Mouse (Mus musculus) embryonic facial prominence, embryonic 15.5 days (tissue): ENCODE data around the gene Sipa1l1. TPM values are rescaled to one million over a fixed set of nuclear protein-coding genes. Genes with fewer than 3 reads are reported as not detected.

ENCODE experiments used
- ATAC-seq: fragments of 200-750 bp; cut with Nextera tagmentation; 2 replicates; pipeline ENCODE4 v1.8.0; 2017; ENCODE audit warnings: low read depth, moderate TSS enrichment; ENCODE audit not compliant: insufficient number of reproducible peaks, low FRiP score, low TSS enrichment
- H3K27ac ChIP-seq: fragments of 300-500 bp; sonication (generic); replicated peaks from 2 replicates; pipeline ENCODE4 v1.5.1; 2015; ENCODE audit warnings: mild to moderate bottlenecking, inconsistent platforms
- H3K27me3 ChIP-seq: fragments of 300-500 bp; sonication (generic); 2 replicates; pipeline ENCODE4 v1.6.1; 2015; ENCODE audit warnings: inconsistent platforms
- H3K36me3 ChIP-seq: fragments of 300-500 bp; sonication (generic); 2 replicates; pipeline ENCODE4 v1.6.1; 2015; ENCODE audit warnings: mild to moderate bottlenecking, inconsistent platforms
- H3K4me1 ChIP-seq: fragments of 300-500 bp; sonication (generic); 2 replicates; pipeline ENCODE4 v1.6.1; 2015; ENCODE audit warnings: inconsistent platforms
- H3K4me2 ChIP-seq: fragments of 300-500 bp; sonication (generic); replicated peaks from 2 replicates; pipeline ENCODE4 v1.6.1; 2015; ENCODE audit warnings: mild to moderate bottlenecking, inconsistent platforms
- H3K4me3 ChIP-seq: fragments of 300-500 bp; sonication (generic); replicated peaks from 2 replicates; pipeline ENCODE4 v1.5.1; 2015; ENCODE audit warnings: mild to moderate bottlenecking, inconsistent platforms
- H3K9ac ChIP-seq: fragments of 300-500 bp; sonication (generic); 2 replicates; pipeline ENCODE4 v1.6.1; 2015; ENCODE audit warnings: inconsistent platforms
- H3K9me3 ChIP-seq: fragments of 300-500 bp; sonication (generic); replicated peaks from 2 replicates; pipeline ENCODE4 v1.6.1; 2016; ENCODE audit warnings: inconsistent platforms
- WGBS: fragments of 180-500 bp; shearing (Covaris S2); methylation state at CpG from one replicate; pipeline ENCODE4 v1.1.7; 2015; 5-methylcytosine and 5-hydroxymethylcytosine counted together
- polyA plus RNA-seq: library from polyadenylated mRNA; unstranded; fragments of >200 nt; fragmentation: Nextera tagmentation; extraction: Ambion mirVana; gene quantifications from 2 replicates; pipeline ENCODE4 v1.2.1, GENCODE M21; 2015

Sipa1l1 gene
- polyA plus RNA-seq, result 26.7 and 29.8 TPM in 2 replicates

DNA sequence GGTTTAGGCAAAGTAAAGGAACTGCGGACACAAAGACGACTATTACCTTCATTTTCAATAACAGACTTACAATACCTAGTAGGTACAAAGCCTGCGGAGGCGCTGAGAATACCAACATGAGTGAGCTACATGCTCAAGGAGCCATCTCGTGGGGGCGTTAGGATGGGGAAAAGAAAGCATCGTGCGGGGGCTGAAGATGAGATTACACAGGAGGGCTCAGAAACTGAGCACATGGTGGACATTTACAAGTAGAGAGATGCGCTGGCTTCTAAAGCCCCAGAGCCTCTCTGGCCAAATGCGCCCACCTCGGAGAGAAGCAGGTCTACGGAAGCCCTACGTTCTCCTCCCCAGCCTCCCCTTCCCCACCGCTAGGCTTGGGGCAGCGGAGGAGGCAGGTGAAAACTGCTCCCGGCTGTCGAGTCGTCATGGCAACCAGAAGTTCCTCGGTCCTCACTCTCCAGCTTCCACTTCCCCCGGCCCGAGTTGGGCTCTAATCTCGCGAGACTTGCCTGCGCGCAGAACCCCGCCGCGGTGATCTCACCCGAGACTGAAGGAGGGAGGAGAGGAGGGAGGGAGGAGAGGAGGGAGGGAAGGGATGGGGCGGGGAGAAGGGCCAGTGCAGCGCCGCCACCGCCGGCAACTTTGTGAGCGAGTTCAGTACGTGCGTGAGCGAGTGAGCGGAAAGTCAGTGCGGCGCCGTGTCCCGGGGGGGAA lies at the start of gene Sipa1l1:
Gene Sipa1l1, plus strand, starts transcription at position 501 of the 714 bp plus-strand sequence.
- H3K4me2 ChIP-seq, result peak within 1 kb of the TSS; percentile 81
- ATAC-seq, result peak; percentile 92
- H3K9me3 ChIP-seq, result no peaks in the 10 kb centered on the region
- H3K4me3 ChIP-seq, result peak within 1 kb of the TSS; percentile 80
- H3K27ac ChIP-seq, result peak within 1 kb of the TSS; percentile 93
- WGBS, result under 1% methylated on average over 43 of the region's 43 CpGs
- H3K27me3 ChIP-seq, result no peaks in the 10 kb centered on the region
- H3K4me1 ChIP-seq, result peaks cover 17% of the 10 kb centered on the region
- no peaks in the 10 kb centered on the region for H3K36me3 ChIP-seq
- H3K9ac ChIP-seq, result peak within 1 kb of the TSS; percentile 79

DNA sequence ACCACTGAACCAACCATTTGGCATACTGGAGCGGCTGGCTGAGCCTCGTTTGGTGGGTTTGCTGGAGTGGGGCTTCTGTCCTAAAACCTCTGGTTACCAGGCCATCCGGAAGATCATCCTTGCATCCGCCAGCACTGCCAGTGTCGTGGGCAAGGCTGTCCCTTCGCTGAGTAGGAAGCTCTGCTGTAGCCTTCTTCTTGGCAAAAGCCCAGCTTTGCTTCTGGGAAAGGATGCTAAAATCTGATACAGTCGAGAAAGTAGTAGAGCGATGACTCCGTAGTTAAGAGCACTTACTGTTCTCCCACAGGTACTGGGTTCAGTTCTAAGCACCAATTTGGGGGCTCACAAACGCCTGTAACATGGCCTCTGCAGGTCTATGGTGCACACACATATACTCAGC lies 47.2 kb upstream of the Sipa1l1 start:
- H3K9ac ChIP-seq, result no peak overlapping the region
- H3K27me3 ChIP-seq, result no peaks in the 10 kb centered on the region
- H3K4me2 ChIP-seq, result no peak overlapping the region
- peaks cover 16% of the 10 kb centered on the region for H3K4me1 ChIP-seq
- 63% methylated on average over 10 of the region's 10 CpGs for WGBS
- peak overlapping the region; percentile 51; the same call in 1 of the 2 replicates for H3K27ac ChIP-seq
- ATAC-seq, result no peak
- H3K36me3 ChIP-seq, result no peaks in the 10 kb centered on the region
- H3K9me3 ChIP-seq, result no peaks in the 10 kb centered on the region
- H3K4me3 ChIP-seq, result no peak overlapping the region

DNA sequence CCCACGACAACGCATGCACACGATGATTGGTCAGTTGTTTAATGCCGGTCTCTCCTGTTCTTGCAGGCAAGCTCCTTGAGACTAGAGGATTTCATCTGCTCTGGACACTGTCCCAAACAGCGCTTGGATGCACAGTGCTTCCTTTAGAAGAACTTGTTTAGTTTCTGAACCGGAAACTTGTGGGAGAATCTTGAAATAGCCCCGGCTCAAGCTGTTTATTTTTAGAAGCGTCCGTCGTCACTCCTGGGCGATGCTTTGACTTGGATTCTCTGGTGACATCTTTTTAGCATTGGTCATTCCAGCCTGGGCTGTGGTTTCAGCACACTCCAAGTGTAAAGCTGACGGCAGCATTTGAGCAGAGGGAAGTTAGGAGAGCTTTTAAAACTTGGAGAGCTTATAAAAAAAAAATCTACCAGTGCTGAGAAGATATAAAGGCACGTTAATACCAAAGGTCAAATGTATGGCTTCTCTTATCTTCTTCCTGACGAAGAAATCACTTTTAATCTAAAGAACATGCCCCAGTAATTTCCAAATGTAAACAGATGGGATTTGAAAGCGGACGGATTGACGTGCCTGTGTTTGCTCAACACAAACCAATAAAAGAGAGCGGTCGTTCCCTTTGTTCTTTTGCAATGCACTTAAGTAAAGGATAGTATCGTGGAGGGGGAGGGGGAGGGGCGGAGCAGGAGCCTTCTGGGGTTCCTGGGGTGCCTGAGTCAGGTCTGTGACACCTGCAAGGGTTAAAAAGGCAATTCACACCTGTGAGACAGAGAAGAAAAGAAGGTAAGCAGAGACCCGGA lies 46.5 kb upstream of the Sipa1l1 start:
- no peaks in the 10 kb centered on the region for H3K9me3 ChIP-seq
- peak overlapping the region; percentile 24 for H3K4me2 ChIP-seq
- H3K4me1 ChIP-seq, result peaks cover 16% of the 10 kb centered on the region
- peak overlapping the region; percentile 51; the same call in 1 of the 2 replicates for H3K27ac ChIP-seq
- no peaks in the 10 kb centered on the region for H3K27me3 ChIP-seq
- H3K4me3 ChIP-seq, result no peak overlapping the region
- H3K36me3 ChIP-seq, result no peaks in the 10 kb centered on the region
- no peak overlapping the region for H3K9ac ChIP-seq
- ATAC-seq, result no peak
- 23% methylated on average over 22 of the region's 22 CpGs for WGBS

DNA sequence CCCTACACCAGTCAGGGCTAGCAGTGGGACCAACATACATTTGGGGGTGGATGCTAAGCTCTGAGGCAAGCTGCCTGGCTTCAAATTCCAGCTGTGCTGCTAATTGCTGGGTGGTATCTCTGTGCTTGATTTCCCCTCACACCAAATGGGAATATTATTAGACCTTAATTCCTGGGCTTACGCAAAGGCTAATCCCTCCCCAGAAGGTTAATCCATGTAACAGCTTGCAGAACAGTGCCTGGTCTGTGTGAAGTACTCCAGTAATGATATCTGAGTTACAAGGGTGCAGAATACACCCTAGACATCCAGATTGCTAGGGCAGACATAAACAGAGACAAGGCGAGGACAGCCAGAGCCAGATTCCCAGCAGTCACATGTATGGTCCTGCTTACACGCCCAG lies 42.3 kb upstream of the Sipa1l1 start:
- no peak overlapping the region for H3K4me2 ChIP-seq
- WGBS, result 62% methylated on average over 3 of the region's 3 CpGs
- no peaks in the 10 kb centered on the region for H3K9me3 ChIP-seq
- H3K27me3 ChIP-seq, result no peaks in the 10 kb centered on the region
- ATAC-seq, result no peak
- no peak overlapping the region for H3K4me3 ChIP-seq
- no peaks in the 10 kb centered on the region for H3K36me3 ChIP-seq
- H3K27ac ChIP-seq, result no peak overlapping the region
- H3K4me1 ChIP-seq, result peaks cover 14% of the 10 kb centered on the region
- no peak overlapping the region for H3K9ac ChIP-seq

DNA sequence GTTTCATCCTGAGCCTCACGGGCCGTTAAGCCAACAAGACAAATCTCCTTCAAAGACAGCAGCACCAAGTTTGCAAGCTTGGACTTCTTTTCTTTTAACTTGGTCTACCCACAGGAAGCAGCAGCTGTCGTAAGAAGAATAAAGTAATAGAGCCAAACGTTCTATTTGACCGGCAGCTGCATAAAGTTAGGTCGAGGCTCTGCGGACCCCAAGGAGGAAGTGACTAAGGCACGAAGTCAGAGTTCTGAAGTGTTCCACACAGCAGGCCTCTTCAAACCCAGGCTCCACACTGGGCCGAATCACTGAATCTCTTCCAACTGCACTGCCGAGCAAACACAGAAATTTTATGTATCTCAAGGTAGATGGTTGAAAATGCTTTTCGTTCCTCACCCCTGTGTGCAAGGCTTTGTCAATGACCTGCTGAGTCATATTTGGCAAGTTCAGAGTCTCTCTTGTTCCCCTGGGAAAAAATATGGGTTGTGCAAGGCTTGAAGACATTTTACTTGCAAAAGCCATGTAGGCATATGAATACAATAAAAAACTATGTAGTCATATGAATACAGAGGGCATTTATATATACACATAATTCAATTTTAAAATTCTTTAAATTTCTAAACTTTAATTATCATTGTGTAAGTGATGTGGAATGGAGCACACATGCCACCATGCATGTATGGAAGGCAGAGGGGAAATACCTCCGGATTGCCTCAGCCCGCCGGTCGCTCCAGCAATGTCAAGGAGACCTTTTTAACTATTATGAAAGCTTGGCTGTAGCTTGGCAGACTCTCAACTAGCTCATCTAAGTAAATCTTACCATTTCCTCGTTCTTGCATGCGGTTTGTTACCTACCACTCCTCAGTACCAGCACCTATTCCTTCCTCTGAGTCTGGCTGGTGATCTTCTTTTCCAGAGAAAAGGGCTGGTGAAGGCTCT lies 29.6 kb upstream of the Sipa1l1 start:
- no peaks in the 10 kb centered on the region for H3K9me3 ChIP-seq
- H3K4me1 ChIP-seq, result no peaks in the 10 kb centered on the region
- H3K27me3 ChIP-seq, result no peaks in the 10 kb centered on the region
- no peak overlapping the region for H3K4me2 ChIP-seq
- no peak overlapping the region for H3K4me3 ChIP-seq
- H3K9ac ChIP-seq, result no peak overlapping the region
- ATAC-seq, result no peak
- 73% methylated on average over 17 of the region's 17 CpGs for WGBS
- H3K36me3 ChIP-seq, result no peaks in the 10 kb centered on the region
- H3K27ac ChIP-seq, result no peak overlapping the region

DNA sequence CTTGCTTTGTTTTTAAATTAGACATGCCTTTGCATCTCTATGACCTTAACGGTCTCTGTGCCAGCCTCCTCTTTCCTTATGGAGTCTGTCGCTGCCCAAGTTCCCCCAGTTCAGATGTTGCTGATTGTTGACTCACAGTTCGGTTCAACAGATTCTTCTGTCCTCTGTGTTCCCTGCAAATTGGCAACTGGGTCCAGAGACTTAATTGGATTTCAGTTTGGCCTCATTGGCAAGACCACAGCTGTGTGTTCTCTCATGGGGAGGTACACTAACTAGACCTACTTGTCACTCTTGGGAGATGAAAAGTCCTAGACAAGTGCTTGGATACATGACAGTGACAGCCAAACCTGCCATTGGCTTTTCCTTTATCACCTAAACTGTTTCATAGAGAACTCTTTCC lies 25.7 kb upstream of the Sipa1l1 start:
- Histone ChIP-seq H3K4me1 (no peaks in the 10 kb centered on the region), H3K9ac (no peak overlapping the region), H3K4me2 (no peak overlapping the region), H3K27ac (no peak overlapping the region), H3K9me3 (no peaks in the 10 kb centered on the region), H3K36me3 (no peaks in the 10 kb centered on the region), H3K27me3 (no peaks in the 10 kb centered on the region), H3K4me3 (no peak overlapping the region)
- 78% methylated on average over 3 of the region's 3 CpGs for WGBS
- ATAC-seq, result no peak

DNA sequence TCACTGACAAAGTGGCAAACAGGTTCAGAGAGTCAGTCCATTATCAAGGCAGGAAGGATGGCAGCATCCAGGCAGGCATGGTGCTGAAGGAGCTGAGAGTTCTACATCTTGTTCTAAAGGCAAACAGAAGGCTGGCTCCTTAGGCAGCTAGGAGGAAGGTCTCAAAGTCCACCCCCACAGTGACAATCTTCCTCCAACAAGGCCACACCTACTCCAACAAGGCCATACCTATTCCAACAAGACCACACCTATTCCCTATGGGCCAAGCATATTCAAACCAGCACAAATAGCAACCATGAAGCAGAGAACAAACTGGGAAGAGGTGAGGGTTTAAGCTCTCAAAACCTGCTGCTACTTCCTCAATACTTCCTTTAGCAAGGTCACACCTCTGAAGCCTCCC lies 23.9 kb upstream of the Sipa1l1 start:
- Histone ChIP-seq H3K9ac (no peak overlapping the region), H3K4me3 (no peak overlapping the region), H3K27me3 (no peaks in the 10 kb centered on the region), H3K36me3 (no peaks in the 10 kb centered on the region), H3K27ac (no peak overlapping the region), H3K4me2 (no peak overlapping the region), H3K9me3 (no peaks in the 10 kb centered on the region), H3K4me1 (0 out of 2 replicates have a peak, but pooled peaks cover 6% of the 10 kb centered on the region)
- no peak for ATAC-seq

DNA sequence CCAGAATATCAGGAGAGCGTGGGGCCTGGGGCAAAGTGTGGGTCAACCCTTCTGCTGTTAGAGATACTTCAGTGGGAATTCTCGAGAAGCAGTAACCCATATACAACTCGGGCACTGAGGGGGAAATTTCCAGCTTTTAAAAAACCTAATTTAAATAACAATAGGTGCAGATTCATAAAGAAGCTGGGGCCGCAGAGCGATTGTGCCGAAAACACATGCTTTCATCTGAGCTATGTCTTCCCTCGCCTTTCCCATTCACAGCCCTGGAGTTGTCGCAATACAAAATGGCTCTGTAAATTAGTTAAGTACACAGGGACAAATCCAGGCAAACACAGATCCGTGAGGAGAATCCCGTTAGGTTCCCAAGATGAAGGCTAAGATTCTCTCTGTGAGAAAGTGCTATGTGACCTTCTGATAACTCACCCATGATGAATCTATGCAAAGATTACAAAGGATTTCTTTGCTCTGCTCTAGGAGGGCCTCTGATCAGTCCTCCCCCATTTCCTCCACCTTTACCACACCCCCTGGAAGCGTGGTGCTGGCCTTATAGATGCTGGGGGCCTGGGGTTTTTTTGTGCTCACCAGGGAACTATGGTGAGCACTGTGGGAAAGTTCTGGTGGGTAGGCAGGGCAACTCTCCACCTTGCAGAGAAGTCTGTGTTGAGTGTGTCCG lies 22.0 kb upstream of the Sipa1l1 start:
- no peak overlapping the region for H3K4me3 ChIP-seq
- H3K27ac ChIP-seq, result no peak overlapping the region
- H3K36me3 ChIP-seq, result no peaks in the 10 kb centered on the region
- no peaks in the 10 kb centered on the region for H3K27me3 ChIP-seq
- 0 out of 2 replicates have a peak, but pooled peaks cover 6% of the 10 kb centered on the region for H3K4me1 ChIP-seq
- no peak overlapping the region for H3K9ac ChIP-seq
- no peaks in the 10 kb centered on the region for H3K9me3 ChIP-seq
- ATAC-seq, result no peak
- WGBS, result 78% methylated on average over 12 of the region's 12 CpGs
- H3K4me2 ChIP-seq, result no peak overlapping the region

DNA sequence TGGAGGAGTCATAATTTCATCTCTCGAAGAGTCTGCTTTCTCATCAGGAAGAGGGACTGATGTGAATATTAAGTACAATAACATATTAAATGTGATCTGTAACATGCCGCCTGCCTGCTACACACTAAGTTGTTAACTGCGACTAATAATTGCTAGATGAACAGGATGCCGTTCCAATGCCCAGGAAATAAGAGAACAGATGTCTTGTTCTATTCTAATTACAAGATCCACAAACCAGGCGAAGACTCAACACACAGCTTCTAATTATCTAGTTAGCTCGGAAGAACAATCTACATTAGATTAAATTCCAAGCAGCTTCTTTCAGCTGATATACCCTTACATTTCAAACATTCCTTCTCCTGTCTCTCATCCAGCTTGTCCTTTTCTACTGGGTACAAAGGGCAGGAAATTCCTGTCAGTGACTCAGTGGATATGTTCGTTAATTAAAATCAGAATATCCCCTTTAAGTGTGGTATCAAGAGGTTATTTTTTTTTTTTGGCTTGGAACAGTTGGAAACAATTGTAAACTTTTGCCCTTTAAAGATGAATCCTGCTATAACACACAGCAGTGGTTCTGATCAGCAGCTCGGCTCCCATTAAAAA lies 20.7 kb upstream of the Sipa1l1 start:
- Histone ChIP-seq H3K9me3 (no peaks in the 10 kb centered on the region), H3K4me2 (no peak overlapping the region), H3K27me3 (no peaks in the 10 kb centered on the region), H3K4me3 (no peak overlapping the region), H3K36me3 (no peaks in the 10 kb centered on the region), H3K9ac (no peak overlapping the region), H3K27ac (no peak overlapping the region), H3K4me1 (0 out of 2 replicates have a peak, but pooled peaks cover 6% of the 10 kb centered on the region)
- no peak for ATAC-seq
- WGBS, result 37% methylated on average over 8 of the region's 8 CpGs

DNA sequence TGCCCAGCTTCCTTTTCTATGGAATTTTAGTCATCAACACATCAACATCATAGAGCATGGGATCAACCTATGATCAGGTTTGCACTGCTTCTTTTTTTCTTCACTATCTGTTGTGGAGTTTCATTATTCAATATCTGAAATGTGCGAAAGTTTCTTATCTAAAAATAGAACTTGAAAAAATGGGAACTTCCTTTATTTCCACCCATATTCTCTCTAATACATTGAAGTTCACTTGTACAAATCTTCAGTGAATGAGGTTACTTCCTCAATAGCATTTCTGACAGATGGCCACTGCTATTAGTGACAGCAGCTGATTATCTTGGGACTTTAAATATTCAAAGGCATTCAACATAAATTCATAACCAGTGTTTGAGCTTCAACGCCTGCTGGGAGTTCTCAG lies 18.1 kb upstream of the Sipa1l1 start:
- ATAC-seq, result no peak
- Histone ChIP-seq H3K4me2 (no peak overlapping the region), H3K4me1 (0 out of 2 replicates have a peak, but pooled peaks cover 6% of the 10 kb centered on the region), H3K36me3 (no peaks in the 10 kb centered on the region), H3K9ac (no peak overlapping the region), H3K4me3 (no peak overlapping the region), H3K27ac (no peak overlapping the region), H3K27me3 (no peaks in the 10 kb centered on the region), H3K9me3 (no peaks in the 10 kb centered on the region)
- WGBS, result 80% methylated on average over 2 of the region's 2 CpGs
